Mouse (Mus musculus) layer of hippocampus, adult 11-12 months (tissue): ENCODE results near the gene Dnajc4.

Experiments used
- DNase-seq: peaks from one replicate; pipeline ENCODE4 v3.0.0; 2022; ENCODE audit warnings: low spot score

The Dnajc4 gene

GRCm38 (mm10) chr19:6948186-6948585 is 44.2 kb downstream of the Dnajc4 start:
- DNase-seq = no peak

DNA sequence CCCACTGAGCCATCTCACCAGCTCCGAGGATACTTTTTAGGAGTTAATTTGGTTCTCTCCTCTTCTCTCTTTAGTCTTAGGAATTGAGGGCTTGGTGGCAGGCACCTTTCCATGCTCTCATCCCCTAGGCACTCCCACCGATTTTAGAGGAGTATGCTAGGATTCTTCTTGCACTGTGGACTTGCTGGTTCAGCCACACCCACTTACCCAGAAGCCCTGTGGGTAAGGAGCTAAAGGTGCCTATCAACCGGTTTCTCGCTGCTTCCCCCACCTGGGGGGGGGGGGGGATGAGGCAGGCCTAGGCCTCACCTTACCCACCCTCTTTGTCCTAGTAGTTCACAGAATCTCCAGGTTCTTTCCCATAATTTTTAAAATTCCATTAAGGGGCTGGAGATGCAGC is 44.6 kb downstream of the Dnajc4 start:
- no peak for DNase-seq

DNA sequence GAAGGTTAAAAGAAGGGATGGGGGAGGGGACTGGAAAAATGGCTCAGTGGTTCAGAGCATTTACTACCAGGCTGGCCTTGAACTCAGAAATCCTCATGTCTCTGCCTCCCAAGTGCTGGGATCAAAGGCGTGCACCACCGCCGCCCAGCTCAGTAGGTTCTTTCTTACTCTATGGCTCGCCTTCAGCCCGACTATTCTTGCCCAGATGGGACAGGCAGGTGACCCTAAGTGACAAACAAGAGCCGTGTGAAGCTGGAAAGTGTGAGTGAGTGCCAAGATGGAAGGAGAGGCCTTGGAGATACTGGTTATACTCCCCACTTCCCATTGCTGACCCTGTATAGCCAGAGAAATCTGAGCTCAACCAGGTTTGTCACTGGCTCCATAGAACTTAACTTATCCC is 48.7 kb downstream of the Dnajc4 start:
- DNase-seq = no peak

DNA sequence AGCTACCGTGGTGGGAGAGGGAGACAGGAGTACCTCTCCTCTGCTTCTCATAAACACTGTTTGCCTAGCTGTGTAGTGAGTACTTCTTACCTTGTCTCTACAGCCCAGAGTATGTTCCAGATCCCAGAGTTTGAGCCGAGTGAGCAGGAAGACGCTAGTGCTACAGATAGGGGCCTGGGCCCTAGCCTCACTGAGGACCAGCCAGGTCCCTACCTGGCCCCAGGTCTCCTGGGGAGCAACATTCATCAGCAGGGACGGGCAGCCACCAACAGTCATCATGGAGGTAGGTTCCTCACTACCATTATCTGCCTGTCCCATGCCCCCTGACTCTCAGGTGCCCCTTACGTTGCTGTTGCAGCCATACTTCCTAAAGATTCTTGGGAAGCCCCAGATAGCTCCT is 49.6 kb downstream of the Dnajc4 start:
- no peak for DNase-seq

- peak; percentile 96 for DNase-seq
Measured at GRCm38 (mm10) chr19:6942249-6942691, 50.1 kb downstream of the Dnajc4 start, which contains the start of gene Gpr137. Gpr137 (minus strand) TSS chr19:6942480.

GRCm38 (mm10) chr19:6941372-6942248 is 50.8 kb downstream of the Dnajc4 start, which contains the start of gene Bad:
Bad (plus strand) TSS chr19:6941861.
- peak; percentile 93 for DNase-seq

GRCm38 (mm10) chr19:6940396-6941351 is 51.7 kb downstream of the Dnajc4 start:
- no peak for DNase-seq

DNA sequence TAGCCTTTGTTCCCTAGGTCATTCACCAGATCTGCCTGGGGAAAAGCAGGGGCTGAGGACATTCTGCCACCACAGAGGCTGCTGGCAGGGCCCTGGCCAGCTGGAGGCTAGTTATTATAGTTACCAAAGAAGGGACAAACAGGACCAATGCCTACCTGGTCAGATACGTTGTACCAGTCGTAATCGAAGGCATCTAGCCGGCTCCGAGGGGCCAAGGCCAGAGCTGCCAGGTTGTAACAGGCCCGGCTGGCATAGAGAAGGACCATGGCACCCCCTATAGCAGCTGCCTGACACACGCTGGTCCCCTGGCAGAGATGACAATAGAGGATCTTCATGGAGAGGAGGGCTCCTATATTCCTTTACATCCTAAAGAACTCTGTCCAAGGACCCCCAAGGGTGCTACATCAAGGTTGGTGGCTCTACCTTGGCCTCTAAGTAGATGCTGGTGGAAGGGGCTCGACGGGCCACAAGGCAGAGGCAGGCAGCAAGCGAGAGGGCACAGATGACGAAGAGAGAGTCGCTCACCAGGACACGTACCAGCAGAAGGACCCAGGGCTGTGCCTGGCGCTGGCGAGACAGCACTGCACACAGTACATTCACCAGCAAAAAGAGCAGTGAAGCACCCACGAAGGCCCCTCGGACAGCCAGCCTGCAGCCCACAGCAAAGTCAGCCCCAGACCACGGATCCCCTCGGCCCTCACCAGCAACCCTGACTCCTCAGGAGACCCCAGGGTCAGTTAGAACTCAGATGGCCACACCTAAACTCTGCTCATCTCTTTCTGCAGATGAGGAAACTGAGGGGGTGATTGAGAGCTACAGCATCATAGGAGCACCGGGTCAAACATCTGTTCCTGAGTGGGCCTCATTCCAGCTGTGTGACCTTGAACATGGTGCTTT is 53.0 kb downstream of the Dnajc4 start:
- no peak for DNase-seq
